Mouse (Mus musculus): Measurements from ENCODE around the gene Zfp984. TPM values are rescaled to one million over a fixed set of nuclear protein-coding genes. Genes with fewer than 3 reads are reported as not detected.
"Not testable (repeated sequence)": the region's sequence is repeated elsewhere in the genome, so short reads cannot be mapped to it uniquely, and the experiment has no call there.

Zfp984 gene
- polyA plus RNA-seq (2014; fragmentation: Nextera tagmentation; extraction: Ambion mirVana), result 15.1 and 15.7 TPM in 2 replicates

DNA sequence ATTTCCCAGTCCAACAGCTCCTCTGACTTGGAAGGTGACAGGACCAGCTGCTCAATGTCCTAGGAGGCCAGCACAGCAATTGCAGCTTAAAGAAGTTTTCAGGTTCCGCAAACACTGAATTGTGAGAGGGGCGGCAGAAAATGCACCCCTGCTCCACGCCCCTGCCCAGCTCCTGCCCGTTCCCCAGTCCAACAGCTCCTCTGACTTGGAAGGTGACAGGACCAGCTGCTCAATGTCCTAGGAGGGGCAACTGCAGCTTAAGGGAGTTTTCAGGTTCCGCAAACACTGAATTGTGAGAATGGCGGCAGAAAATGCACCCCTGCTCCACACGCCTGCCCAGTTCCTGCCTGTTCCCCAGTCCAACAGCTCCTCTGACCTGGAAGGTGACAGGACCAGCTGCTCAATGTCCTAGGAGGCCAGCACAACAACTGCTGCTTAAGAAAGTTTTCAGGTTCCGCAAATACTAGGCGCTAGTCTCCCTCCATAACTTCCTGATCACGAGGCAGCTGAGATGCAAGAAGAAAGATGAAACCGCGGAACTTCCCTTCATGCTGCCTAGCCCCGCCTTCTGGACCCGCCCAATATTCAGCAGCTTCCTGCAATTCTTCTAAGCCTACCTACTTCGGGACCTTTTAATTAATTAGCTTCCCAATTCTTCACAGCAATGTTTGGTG, at the start of gene Zfp984:
Gene Zfp984, minus strand, starts transcription at position 497 of the 674 bp plus-strand sequence.
- H3K4me3 ChIP-seq (ENCODE audit: low read depth, low read length), result peak within 1 kb of the TSS; percentile 69
- H3K27me3 ChIP-seq (replicated peaks; ENCODE audit: control insufficient read depth, insufficient read depth, low read length); H3K4me1 ChIP-seq (replicated peaks; ENCODE audit: control insufficient read depth, insufficient read depth, low read length); H3K9me3 ChIP-seq (ENCODE audit: control insufficient read depth, low read length); H3K36me3 ChIP-seq (ENCODE audit: control insufficient read depth, insufficient read depth, low read length): not testable (repeated sequence)
- H3K27ac ChIP-seq (ENCODE audit: low read depth, low read length), result peak within 1 kb of the TSS; percentile 66
- DNase-seq (ENCODE audit: low spot score) (peak; percentile 67), ATAC-seq (replicated peaks; ENCODE audit: low FRiP score) (peak; percentile 79)
- H3K4me2 ChIP-seq, result peak within 1 kb of the TSS; percentile 61
- WGBS, result 7% methylated on average over 15 of the region's 15 CpGs
- H3K9ac ChIP-seq (ENCODE audit: low read depth, low read length), result peak within 1 kb of the TSS; percentile 80

DNA sequence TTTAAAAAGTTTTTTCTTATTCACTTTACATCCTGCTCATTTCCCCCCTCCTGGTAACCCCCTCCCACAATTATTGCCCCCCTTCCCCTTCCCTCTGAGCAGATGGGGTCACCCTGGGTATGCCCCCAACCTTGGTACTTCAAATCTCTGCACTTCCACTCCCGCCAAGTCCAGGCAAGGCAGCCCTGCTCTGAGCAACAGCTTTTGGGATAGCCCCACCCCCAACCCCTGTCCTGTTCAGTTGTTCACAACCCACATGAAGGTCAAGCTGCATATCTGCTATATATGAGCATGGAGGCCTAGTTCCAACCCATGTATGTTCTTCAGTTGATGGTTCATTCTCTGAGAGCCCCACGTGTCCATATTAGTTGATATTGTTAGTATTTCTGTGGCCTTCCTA, 41.2 kb upstream of the Zfp984 start:
- Histone ChIP-seq H3K4me3 (ENCODE audit: low read depth, low read length) (no peak overlapping the region), H3K4me1 (replicated peaks; ENCODE audit: control insufficient read depth, insufficient read depth, low read length) (peaks cover 13% of the 10 kb centered on the region), H3K27ac (ENCODE audit: low read depth, low read length) (no peak overlapping the region), H3K9me3 (ENCODE audit: control insufficient read depth, low read length) (no peaks in the 10 kb centered on the region), H3K9ac (ENCODE audit: low read depth, low read length) (no peak overlapping the region), H3K4me2 (no peak overlapping the region), H3K36me3 (ENCODE audit: control insufficient read depth, insufficient read depth, low read length) (no peaks in the 10 kb centered on the region), H3K27me3 (replicated peaks; ENCODE audit: control insufficient read depth, insufficient read depth, low read length) (no peaks in the 10 kb centered on the region)
- WGBS, result 75% methylated on average over 2 of the region's 2 CpGs
- DNase-seq (ENCODE audit: low spot score) (no peak), ATAC-seq (replicated peaks; ENCODE audit: low FRiP score) (no peak)

DNA sequence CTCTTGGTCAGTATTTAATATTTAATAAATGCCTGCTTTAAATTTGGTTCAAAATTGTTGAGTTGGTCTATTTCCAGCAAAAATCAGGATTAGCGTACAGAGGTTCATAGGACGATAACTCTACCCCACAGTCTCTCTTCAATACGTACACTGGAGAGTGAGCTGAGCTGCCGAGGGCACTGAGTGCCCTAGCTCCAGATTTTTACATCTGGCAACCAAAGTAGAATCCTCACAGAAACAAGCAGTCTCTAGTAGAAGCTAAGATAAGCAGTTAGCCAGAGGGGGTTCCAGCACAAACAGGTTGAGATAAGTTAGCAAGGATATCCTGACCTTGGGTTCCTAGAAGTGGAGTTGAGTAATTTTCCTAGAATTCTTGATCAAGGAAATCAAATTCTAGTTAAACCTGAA, 39.0 kb upstream of the Zfp984 start:
- Histone ChIP-seq H3K27me3 (replicated peaks; ENCODE audit: control insufficient read depth, insufficient read depth, low read length) (no peaks in the 10 kb centered on the region), H3K9ac (ENCODE audit: low read depth, low read length) (peak overlapping the region; percentile 69), H3K4me2 (peak overlapping the region; percentile 87), H3K9me3 (ENCODE audit: control insufficient read depth, low read length) (no peaks in the 10 kb centered on the region), H3K27ac (ENCODE audit: low read depth, low read length) (0 out of 2 replicates have a peak overlapping the region, but pooled peaks have one; percentile 14), H3K36me3 (ENCODE audit: control insufficient read depth, insufficient read depth, low read length) (peaks cover under 1% of the 10 kb centered on the region; the same call in 1 of the 2 replicates), H3K4me3 (ENCODE audit: low read depth, low read length) (peak overlapping the region; percentile 76), H3K4me1 (replicated peaks; ENCODE audit: control insufficient read depth, insufficient read depth, low read length) (peaks cover 13% of the 10 kb centered on the region)
- DNase-seq (ENCODE audit: low spot score) (no peak), ATAC-seq (replicated peaks; ENCODE audit: low FRiP score) (peak; percentile 66)
- WGBS, result 9% methylated on average over 4 of the region's 4 CpGs

DNA sequence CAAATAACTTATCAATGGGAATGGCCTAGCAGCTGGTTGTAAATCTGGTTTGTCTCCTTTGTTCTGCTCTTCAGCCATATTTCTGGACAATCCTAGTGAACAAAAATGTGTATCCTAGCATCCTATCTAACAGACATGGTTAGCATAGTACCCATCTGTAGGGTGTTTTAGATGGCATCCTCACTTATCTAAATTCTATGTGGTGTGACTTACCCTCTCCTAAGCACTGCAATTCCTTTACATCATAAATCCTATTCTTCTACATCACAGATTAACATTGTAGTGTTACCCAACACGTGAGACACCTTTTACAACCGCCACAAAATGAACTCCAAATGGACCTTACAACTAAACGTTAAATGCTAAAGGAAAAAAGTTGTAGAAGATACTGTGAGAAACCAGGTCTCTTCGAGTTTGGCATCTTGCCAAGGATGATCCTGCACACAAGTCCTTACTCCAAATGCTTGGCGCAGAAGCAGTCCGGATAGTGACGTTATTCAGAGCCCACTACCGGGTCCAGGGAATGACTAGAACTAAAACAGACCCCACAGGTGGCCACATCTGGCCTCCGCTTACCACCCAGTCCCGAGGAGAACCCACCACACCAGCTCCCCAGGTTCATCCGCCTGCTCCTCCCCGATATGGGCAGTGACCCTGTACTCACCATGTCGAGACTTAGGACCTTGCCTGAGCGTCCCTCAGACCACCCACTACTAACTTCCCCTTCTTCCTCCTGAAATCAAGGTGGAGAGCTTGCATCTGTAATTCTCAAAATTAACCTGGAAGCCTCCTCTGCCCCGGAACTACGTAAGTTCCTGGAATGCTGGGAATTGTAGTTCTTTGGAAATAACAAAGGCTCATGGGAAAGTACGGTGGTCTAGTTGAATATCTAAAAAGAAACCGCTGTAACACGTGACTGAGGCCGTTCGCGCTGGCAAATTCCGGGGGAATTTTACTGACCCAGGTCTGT, 38.3 kb upstream of the Zfp984 start, which contains the start of gene Zfp933:
Gene Zfp933, minus strand, starts transcription at position 753 of the 970 bp plus-strand sequence.
- ATAC-seq (replicated peaks; ENCODE audit: low FRiP score) (peak; percentile 88), DNase-seq (ENCODE audit: low spot score) (peak; percentile 64)
- H3K9ac ChIP-seq (ENCODE audit: low read depth, low read length), result peak within 1 kb of the TSS; percentile 69
- H3K4me2 ChIP-seq, result peak within 1 kb of the TSS; percentile 87
- peaks cover 13% of the 10 kb centered on the region for H3K4me1 ChIP-seq (replicated peaks; ENCODE audit: control insufficient read depth, insufficient read depth, low read length)
- H3K36me3 ChIP-seq (ENCODE audit: control insufficient read depth, insufficient read depth, low read length), result peaks cover 7% of the 10 kb centered on the region; the same call in 1 of the 2 replicates
- 0 out of 2 replicates have a peak within 1 kb of the TSS, but pooled peaks have one; percentile 14 for H3K27ac ChIP-seq (ENCODE audit: low read depth, low read length)
- H3K4me3 ChIP-seq (ENCODE audit: low read depth, low read length), result peak within 1 kb of the TSS; percentile 76
- 4% methylated on average over 23 of the region's 23 CpGs for WGBS
- no peaks in the 10 kb centered on the region for H3K9me3 ChIP-seq (ENCODE audit: control insufficient read depth, low read length)
- no peaks in the 10 kb centered on the region for H3K27me3 ChIP-seq (replicated peaks; ENCODE audit: control insufficient read depth, insufficient read depth, low read length)

DNA sequence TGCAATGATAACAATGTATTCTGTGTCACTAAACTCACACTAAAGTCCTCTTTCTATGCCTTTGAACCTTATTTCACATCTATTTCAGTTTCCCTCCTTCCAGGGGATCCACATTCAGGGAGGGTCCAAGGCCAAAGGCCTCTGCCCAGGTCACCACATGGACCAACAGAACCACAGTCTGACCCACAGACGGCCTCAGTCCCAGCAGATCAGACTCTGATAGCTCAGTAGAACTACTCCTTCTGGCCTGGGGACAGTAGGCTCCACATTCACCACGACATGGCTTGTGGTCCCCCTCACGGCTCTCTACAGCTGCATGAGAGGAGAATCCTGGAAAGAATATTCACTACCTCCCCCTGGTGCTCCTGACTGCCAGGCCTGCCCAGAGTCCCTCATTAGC, 33.3 kb upstream of the Zfp984 start:
- no peak overlapping the region for H3K4me2 ChIP-seq
- DNase-seq (ENCODE audit: low spot score) (no peak), ATAC-seq (replicated peaks; ENCODE audit: low FRiP score) (no peak)
- H3K4me3 ChIP-seq (ENCODE audit: low read depth, low read length), result no peak overlapping the region
- peaks cover 5% of the 10 kb centered on the region; the same call in 1 of the 2 replicates for H3K4me1 ChIP-seq (replicated peaks; ENCODE audit: control insufficient read depth, insufficient read depth, low read length)
- 93% methylated on average over 3 of the region's 3 CpGs for WGBS
- H3K9ac ChIP-seq (ENCODE audit: low read depth, low read length), result no peak overlapping the region
- H3K27ac ChIP-seq (ENCODE audit: low read depth, low read length), result no peak overlapping the region
- H3K27me3 ChIP-seq (replicated peaks; ENCODE audit: control insufficient read depth, insufficient read depth, low read length), result no peaks in the 10 kb centered on the region
- H3K9me3 ChIP-seq (ENCODE audit: control insufficient read depth, low read length), result peaks cover 8% of the 10 kb centered on the region
- peaks cover 16% of the 10 kb centered on the region for H3K36me3 ChIP-seq (ENCODE audit: control insufficient read depth, insufficient read depth, low read length)

DNA sequence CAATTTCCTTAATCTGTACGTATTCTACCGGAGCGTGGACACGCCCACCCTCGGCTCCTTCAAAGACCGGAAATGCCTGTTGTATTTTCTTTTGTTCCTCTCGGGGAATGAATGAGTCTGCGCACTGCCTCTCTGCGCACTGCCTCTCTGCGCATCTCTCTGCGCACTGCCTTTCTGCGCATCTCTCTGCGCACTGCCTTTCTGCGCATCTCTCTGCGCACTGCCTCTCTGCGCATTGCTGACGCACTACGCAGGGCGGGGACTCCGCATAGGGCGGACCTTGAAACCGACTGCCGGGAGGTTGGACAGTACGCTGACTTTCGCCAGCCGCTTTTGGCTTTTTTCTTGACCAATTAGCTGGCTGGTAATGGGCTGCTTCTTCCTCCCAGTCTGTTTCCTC, 29.7 kb upstream of the Zfp984 start:
- not testable (repeated sequence) for H3K4me1 ChIP-seq (replicated peaks; ENCODE audit: control insufficient read depth, insufficient read depth, low read length); H3K4me3 ChIP-seq (ENCODE audit: low read depth, low read length); ATAC-seq (replicated peaks; ENCODE audit: low FRiP score); H3K4me2 ChIP-seq; H3K27me3 ChIP-seq (replicated peaks; ENCODE audit: control insufficient read depth, insufficient read depth, low read length); DNase-seq (ENCODE audit: low spot score); H3K27ac ChIP-seq (ENCODE audit: low read depth, low read length); H3K9ac ChIP-seq (ENCODE audit: low read depth, low read length)
- H3K36me3 ChIP-seq (ENCODE audit: control insufficient read depth, insufficient read depth, low read length), result peaks cover 16% of the 10 kb centered on the region
- peaks cover 11% of the 10 kb centered on the region for H3K9me3 ChIP-seq (ENCODE audit: control insufficient read depth, low read length)
- 97% methylated on average over 15 of the region's 26 CpGs for WGBS

DNA sequence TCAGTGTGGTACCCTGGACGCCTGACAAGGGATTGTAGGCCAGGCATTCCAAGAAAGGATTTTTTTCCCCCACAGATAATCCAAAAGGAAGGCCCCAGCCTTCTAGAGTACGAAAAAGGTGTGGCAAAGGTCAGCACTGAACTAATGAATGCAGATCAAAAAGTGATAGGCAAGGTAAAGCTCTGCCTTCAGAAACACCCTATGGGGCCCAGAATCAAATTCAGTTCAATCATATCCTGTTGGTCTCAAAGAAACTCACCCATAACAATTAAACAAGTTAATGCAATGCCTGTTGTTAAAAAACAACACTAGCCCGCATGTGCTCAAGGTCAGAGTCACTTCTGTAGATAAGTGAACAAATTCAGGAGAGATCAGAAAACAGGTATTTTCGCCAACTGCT, 14.8 kb upstream of the Zfp984 start:
- H3K9me3 ChIP-seq (ENCODE audit: control insufficient read depth, low read length), result peaks cover 33% of the 10 kb centered on the region
- no peaks in the 10 kb centered on the region for H3K4me1 ChIP-seq (replicated peaks; ENCODE audit: control insufficient read depth, insufficient read depth, low read length)
- H3K9ac ChIP-seq (ENCODE audit: low read depth, low read length), result no peak overlapping the region
- H3K27ac ChIP-seq (ENCODE audit: low read depth, low read length), result no peak overlapping the region
- H3K36me3 ChIP-seq (ENCODE audit: control insufficient read depth, insufficient read depth, low read length), result peaks cover 42% of the 10 kb centered on the region
- H3K27me3 ChIP-seq (replicated peaks; ENCODE audit: control insufficient read depth, insufficient read depth, low read length), result no peaks in the 10 kb centered on the region
- DNase-seq (ENCODE audit: low spot score), result no peak
- no peak overlapping the region for H3K4me3 ChIP-seq (ENCODE audit: low read depth, low read length)
- H3K4me2 ChIP-seq, result no peak overlapping the region
- WGBS, result 87% methylated on average over 4 of the region's 4 CpGs
- no peak for ATAC-seq (replicated peaks; ENCODE audit: low FRiP score)

DNA sequence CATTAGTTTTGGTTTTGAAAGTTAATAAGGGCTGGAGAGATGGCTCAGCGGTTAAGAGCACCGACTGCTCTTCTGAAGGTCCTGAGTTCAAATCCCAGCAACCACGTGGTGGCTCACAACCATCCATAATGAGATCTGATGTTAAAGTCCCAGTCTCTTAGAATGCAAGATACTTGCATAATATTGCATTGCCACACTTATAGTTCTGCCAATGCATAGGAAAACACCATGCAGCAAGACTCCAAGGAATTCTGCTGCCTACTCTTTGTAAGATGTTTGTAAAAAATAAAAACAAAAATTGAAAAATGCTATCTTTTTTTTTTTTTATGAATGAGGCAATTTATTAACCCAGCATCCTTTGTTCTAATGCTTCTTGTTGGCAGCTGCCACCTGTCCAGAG, 11.8 kb upstream of the Zfp984 start:
- not testable (repeated sequence) for H3K4me2 ChIP-seq; H3K27me3 ChIP-seq (replicated peaks; ENCODE audit: control insufficient read depth, insufficient read depth, low read length); H3K9ac ChIP-seq (ENCODE audit: low read depth, low read length); H3K4me1 ChIP-seq (replicated peaks; ENCODE audit: control insufficient read depth, insufficient read depth, low read length); DNase-seq (ENCODE audit: low spot score); H3K27ac ChIP-seq (ENCODE audit: low read depth, low read length); ATAC-seq (replicated peaks; ENCODE audit: low FRiP score); H3K4me3 ChIP-seq (ENCODE audit: low read depth, low read length)
- Histone ChIP-seq H3K9me3 (ENCODE audit: control insufficient read depth, low read length) (peaks cover 25% of the 10 kb centered on the region; the same call in 1 of the 2 replicates), H3K36me3 (ENCODE audit: control insufficient read depth, insufficient read depth, low read length) (peaks cover 20% of the 10 kb centered on the region)
- WGBS, result 87% methylated on average over 3 of the region's 3 CpGs
